Mouse (Mus musculus) thymus, adult 18-20 months (tissue): ENCODE results near the gene Best3.

Source experiments
- DNase-seq, 2 experiments: peaks; one replicate each; pipeline ENCODE4 v3.0.0; 2022; ENCODE audit warnings: mixed read lengths in 2 of 2

The Best3 gene

DNA sequence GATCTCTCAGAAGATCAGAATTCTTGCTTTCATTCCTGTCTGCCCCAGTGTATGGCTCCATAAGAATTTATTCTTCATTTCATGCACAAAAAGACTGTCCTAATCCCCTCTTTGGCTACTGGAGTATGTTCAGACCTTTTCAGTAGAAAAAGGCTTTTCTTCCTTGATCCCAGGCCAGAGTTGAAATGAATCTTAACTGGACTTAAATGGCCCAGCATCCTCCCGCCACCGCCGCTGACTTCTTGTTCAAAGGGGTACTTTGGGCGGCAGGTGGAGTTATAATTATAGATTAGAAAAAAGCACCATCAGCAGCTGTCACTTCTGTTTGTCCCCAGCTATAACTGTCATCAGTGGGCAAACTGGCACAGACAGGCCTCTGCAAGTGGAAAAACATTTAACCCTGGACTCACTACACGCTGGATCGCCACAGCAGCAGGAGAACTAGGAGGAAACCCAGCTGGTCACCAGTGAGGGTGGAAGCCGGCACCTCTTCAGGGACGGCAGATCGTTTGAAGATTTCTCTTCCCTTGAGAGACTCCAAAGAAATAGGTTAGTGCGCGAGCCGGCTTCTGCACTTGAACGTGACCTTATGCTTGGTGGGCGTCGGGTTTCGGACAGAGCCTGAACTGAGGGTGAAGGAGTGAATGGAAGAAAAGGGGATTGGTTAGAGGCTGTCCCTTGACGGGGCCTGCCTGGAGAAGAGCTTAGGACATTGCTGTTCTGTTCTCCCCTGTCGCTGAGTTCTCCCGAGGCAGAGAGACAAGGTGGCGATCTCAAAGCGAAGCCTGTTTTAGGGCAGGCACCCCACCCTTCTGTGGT is at the start of gene Best3:
TSS of gene Best3 (plus strand) at position 51 of the 819 bp plus-strand sequence.
- no peak for DNase-seq

DNA sequence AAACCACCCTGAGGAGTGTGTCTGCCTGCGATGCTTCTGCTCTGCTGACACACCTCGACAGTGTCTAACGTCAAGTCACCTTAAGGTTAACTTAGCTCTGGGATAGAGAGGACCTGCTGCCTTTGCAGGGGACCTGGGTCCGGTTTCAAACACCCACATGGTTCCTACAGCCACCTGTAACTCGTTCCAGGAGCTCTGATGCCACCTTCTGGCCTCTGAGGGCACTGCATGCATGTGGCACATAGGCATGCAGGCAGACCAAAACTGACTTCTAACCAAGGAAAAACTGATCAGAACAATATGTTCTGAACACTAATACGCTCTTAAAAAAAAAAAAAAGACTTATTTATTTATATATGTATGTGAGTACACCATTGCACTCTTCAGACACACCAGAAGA is 43.1 kb upstream of the Best3 start:
- no peak for DNase-seq

DNA sequence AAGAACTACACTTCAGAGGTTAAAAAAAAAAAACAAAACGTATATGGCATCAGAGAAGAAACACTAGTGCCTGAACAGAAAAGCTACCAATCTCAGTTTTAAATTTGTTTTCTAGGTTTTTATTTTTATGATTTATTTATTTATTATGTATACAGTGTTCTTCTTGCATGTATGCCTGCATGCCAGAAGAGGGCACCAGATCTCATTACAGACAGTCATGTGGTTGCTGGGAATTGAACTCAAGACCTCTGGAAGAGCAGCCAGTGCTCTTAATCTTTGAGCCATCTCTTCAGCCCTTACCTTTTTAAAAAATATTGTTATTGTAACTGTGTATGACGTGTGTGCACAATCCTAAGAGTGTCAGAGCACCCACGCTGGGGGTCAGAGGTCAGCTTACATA is 42.0 kb upstream of the Best3 start:
- DNase-seq, result no peak

DNA sequence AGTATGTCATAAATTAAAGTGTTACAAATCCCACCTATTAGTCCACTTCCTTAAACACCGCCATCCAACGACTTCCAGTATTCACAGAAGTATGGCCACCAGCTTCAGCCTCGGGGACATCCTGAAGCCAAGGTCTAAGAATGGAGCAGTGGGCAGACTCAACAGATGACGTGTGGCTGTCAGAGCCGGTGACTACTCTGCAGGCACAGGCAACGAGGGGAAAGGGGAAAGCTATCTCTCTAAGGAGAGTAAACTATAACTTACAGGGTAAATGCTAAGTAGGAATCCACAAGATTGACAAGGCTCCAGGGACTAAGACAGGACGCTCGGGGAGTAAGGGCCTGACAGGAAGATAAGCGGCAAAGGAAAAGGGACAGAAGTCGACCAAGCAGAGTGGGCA is 41.2 kb upstream of the Best3 start:
- no peak for DNase-seq

DNA sequence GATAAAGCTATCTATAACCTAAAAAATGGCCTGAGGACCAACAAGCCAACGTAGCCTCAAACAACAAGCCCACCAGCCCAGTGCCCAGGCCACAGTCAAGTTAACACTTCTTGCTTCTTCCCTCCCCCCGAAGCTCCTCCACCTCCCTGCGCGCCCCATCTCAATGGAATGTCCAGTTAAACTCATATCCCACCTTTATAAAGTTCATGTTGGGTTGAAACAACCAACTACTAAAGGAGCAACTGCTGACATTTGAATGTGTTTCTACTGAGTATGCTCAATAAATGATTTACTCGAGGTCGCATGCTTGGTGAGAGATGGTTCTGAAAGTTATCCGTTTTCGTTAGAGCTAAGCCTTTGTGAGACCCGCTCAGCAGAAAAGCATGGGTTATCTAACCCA is 37.7 kb upstream of the Best3 start:
- no peak for DNase-seq

DNA sequence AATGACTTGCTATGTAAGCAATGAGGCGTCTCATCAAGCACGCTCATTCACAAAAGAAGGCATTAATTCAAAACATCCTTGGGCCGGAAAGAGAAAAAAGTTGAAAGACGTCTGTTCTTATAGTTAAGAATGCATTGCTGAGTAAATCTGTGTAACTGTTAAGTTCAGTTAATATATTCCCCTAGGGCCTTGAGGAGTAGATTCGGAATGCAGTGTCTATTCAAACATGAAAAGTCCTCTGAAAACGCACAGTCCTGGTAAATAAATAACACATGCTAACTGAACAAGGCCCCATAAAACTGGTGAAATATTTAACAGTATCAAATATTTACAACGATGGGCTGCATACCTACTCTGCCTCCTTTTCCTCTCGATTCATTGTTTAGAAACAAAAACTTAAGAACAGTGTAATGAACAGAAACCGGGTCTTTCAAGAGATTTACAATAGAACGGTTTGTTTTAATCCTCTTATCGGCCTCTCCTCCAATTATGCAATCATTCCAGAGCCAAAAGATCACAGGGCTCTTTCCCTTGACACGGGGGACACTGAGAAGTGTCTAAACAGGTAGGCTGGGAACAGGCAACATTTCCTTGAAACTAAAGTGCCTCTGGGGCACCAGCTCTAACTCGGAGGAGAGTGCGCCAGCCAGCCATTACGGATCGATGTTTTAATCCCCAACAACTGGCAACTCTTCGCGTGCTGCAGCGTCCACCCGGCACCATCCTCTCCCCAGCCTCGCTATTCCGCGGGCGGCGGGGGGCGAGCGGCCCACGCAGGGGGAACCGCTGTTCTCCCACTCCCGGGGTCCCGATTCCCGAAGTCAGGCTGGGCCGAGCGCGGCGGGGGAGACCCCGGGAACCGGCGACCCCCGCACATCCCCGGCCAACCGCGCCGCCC is 36.8 kb upstream of the Best3 start:
- DNase-seq, result peak; percentile 33 to 34

GRCm38 (mm10) chr10:116950009-116950769 is 35.9 kb upstream of the Best3 start, which contains the start of gene Rab3ip:
Gene Rab3ip, minus strand, starts transcription at chr10:116950769.
- DNase-seq, result peak; percentile 72 to 74

- no peak for DNase-seq
These were observed 35.2 kb upstream of the Best3 start for GRCm38 (mm10) chr10:116950886-116951285.

GRCm38 (mm10) chr10:116955191-116955590 is 30.9 kb upstream of the Best3 start:
- no peak for DNase-seq

DNA sequence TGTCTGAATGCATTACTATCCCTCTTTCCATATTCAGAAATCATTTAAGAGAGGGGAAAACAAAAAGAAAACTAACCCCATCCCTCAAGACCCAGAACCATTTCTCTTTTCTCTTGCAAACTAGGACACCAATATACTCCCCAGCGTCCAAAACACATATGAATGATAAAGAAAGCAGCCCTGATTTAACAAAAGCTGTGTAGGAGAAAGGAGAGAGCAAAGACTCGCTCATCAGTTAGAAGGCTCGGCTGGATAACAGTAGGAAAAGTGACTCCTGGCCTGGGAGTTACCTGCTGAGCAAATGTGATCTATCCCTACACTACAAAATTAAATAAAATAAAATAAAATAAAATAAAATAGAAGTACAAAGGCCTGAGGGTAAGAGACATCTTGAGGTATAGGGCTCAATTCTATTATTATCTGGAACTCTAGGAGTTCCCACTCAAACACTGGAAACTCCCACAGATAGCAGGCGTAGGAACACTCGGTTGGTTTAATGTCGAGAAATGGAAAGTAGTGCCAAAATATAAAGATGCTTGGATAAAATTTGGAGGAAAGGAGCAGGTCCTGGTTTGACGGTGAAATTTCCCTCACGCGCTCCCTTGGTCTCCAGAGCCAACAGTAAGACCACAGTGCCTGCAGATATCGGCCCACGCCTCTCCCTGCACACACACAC is 29.5 kb upstream of the Best3 start:
- DNase-seq, result no peak

DNA sequence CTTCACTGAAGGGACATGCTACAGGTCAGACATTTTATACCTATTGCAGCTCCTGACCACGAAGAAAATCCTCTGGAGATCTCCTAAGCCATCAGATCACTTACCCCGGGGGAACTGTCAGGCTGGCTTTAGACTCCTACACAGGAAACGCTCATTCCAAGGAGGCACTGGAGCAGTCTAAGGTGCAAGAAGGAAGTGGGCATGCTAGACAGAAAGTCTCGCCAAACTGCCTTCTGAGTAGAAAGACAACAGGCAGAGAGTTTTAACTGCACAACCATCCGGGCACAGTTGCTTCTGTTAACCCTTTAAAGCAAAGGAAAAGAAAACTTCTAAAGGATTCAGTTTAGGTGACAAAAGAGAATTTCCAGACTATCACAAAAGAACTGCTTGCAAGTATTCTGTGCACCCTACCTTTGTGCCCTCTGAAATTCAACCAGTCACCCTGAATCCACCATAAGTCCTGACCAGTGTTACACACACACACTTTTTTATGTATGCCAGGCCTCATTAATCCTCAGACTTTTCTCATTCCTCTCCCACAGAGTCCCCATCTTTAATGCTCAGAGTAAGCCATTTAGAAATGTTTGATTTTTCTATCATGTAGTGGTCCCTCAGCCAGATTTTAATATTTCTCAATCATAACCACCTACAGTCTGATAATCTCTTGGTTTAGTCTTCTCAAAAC is 28.1 kb upstream of the Best3 start:
- DNase-seq, result no peak

DNA sequence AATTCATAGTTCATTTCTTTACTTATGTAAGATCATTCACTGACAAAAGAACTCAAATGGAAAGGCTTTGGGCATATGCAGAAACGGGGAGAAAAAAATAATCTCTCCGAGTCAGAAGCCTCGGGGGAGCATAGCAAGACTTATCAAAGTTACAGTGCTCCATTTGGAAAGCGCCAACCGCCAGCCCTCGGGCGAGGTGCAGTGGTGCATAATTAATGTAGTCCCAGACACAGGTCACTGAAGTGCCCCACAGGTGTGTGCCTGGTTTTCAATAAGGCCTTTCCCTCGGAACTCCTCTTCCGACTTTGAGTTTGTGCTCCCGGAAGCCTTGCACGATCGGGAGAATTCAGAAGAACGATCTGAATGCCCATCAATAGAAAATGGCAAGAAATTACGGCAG is 24.0 kb upstream of the Best3 start:
- DNase-seq, result no peak

GRCm38 (mm10) chr10:116962803-116963202 is 23.3 kb upstream of the Best3 start:
- no peak for DNase-seq

DNA sequence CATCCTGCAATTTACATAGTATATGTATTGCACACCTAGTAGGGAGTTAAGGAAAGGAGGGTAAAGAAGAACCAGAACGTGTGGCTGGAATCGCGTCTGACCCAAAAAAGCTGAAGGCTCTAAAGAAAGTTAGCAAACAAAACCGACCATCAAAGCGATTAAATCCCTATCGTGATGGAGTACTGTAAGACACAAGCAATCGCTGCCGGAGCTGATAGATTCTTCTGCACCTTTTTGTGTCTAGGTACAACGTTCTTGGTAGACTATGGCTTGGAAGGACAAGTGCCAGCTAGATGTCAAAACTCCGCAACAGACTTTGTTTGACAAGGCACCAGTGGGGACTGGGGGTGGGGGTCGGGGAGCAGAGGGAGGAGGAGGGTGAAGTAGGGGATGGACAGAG is 22.0 kb upstream of the Best3 start:
- no peak for DNase-seq

DNA sequence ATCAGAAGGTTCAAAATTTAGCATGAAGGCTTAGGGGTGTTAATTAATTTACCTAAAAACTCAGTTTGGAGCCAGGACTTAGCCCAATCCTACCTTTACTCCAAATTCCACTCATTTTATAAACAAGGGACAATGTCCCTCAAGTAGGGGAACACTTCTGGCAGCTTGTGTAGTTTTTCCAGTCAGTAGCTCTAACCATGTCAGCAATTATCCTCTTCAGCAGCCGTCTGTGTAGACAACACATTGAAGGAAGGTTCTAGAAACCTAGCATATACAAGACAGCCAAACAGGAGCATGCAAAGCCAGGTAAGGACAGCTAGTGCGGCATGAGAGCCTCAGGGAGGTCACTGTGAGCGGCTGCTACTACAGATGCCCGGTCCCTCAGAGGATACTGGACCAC is 21.5 kb upstream of the Best3 start:
- DNase-seq, result no peak

DNA sequence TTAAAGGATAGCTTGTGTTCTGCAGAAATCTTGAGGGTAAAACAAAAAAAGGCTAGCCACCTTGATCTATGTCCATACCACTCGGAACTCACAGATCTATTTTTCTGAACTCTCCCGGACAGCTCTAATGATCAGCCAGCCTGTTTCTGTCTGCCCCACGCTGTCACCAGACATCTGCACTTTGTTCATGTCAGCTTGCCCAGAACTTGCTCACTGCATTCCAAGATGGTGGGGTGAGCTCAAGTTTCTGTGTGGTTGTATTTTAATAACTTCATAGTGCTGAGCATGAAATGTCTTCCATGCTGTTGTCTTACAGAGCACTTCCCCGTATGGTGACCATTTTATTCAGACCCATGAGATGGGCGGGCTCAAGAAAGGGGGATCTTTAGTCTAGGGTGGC is 20.8 kb upstream of the Best3 start:
- no peak for DNase-seq

- DNase-seq, result no peak
These were observed 20.0 kb upstream of the Best3 start for GRCm38 (mm10) chr10:116966065-116966464.

GRCm38 (mm10) chr10:116968741-116969140 is 17.4 kb upstream of the Best3 start:
- no peak for DNase-seq

DNA sequence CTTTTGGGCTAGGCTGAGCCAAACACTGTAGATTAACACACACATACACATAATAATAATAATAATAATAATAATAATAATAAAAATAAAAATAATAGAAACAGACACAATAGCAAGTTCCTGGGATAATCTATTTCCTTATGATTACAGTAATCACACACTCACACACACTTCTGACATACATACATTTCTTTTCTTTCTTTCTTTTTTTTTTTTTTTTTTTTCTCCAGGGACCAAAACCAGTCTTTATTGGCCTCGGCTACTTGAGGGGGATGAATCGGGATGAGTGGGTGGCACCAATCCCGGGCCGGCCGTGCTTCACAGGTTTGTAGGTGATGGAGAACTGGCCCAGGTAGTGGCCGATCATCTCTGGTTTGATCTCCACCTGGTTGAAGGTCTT is 13.6 kb upstream of the Best3 start, which contains the start of gene Gm10271:
TSS of gene Gm10271 (minus strand) at position 101 of the 400 bp plus-strand sequence.
- DNase-seq, result no peak

GRCm38 (mm10) chr10:116977455-116977854 is 8.7 kb upstream of the Best3 start:
- no peak for DNase-seq

- DNase-seq, result no peak
These were observed 8.3 kb upstream of the Best3 start for GRCm38 (mm10) chr10:116977858-116978257.

- DNase-seq, result no peak
These were observed 7.3 kb upstream of the Best3 start for GRCm38 (mm10) chr10:116978841-116979240.
